Mouse (Mus musculus) urinary bladder, postnatal 4 days (tissue): ENCODE results near the gene Scoc.

Experiments used
- DNase-seq, 2 experiments: peaks; one replicate each; pipeline ENCODE4 v3.0.0; 2021 to 2022; ENCODE audit warnings: low spot score in 2 of 2

Gene Scoc

GRCm38 (mm10) chr8:83405548-83405947, 52.6 kb downstream of the Scoc start:
- peak in 1 of 2 experiments; percentile 23 for DNase-seq

GRCm38 (mm10) chr8:83397726-83398125, 60.5 kb downstream of the Scoc start:
- no peak for DNase-seq

GRCm38 (mm10) chr8:83396680-83397079, 61.5 kb downstream of the Scoc start:
- DNase-seq: no peak

GRCm38 (mm10) chr8:83394325-83394724, 63.9 kb downstream of the Scoc start:
- DNase-seq: no peak

GRCm38 (mm10) chr8:83392521-83392920, 65.7 kb downstream of the Scoc start:
- no peak for DNase-seq

GRCm38 (mm10) chr8:83390006-83390701, 68.0 kb downstream of the Scoc start:
- DNase-seq: no peak

- peak in 1 of 2 experiments; percentile 21 for DNase-seq
Observed at GRCm38 (mm10) chr8:83389316-83390005, 68.7 kb downstream of the Scoc start, which contains the start of gene Clgn. TSS of gene Clgn (plus strand) at chr8:83389867.

- no peak for DNase-seq
Observed at GRCm38 (mm10) chr8:83382850-83383249, 75.3 kb downstream of the Scoc start.

- DNase-seq: no peak
Observed at GRCm38 (mm10) chr8:83381016-83381415, 77.2 kb downstream of the Scoc start.

GRCm38 (mm10) chr8:83380141-83380540, 78.0 kb downstream of the Scoc start:
- no peak for DNase-seq
